In the genomic region with DNA sequence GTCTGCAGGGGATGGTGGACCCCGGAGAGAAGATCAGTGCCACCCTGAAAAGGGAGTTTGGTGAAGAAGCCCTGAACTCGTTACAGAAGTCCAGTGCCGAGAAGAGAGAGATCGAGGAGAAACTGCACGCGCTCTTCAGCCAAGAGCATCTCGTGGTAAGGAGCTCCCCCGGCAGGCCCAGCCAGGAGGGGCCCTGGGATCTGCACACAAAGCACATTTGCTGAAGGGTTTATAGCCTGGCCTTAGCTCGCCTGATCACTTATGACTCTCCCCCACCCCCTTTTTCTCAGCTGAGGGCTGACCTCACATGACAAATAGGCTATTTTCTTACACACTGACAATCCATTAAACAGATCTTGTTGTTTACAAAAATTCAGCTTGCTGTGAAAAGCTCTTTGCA, we compare ENCODE assay signal across 23 mouse cellular contexts. TPM values are rescaled to one million over a fixed set of nuclear protein-coding genes. Genes with fewer than 3 reads are reported as not detected.
DNase-seq lines count a peak whose midpoint lies in the region; ATAC-seq and TF ChIP-seq lines count a peak whose summit lies in the region.
"Had no signal": no experiment of that assay in that cellular context is flagged by ENCODE, and none has a peak within 500 bp of the region (broad histone marks: within the 10 kb centered on the region; RNA-seq: fewer than 3 reads in every experiment).

No protein-coding gene starts in this region.

- H3K4me1 ChIP-seq in cortical plate, adult 2 months (ENCODE audit: control insufficient read depth, insufficient read depth, low read length) = peaks cover 2% of the 10 kb centered on the region
- peaks cover 7% of the 10 kb centered on the region; the same call in 1 of the 2 replicates for H3K4me1 ChIP-seq in neural tube, embryonic 15.5 days
- H3K4me1 ChIP-seq: embryonic facial prominence, embryonic 15.5 days; forebrain, embryonic 12.5 days; heart, embryonic 13.5 days; limb, embryonic 12.5 days; lung, embryonic 15.5 days had no signal

- no peaks in the 10 kb centered on the region for H3K9me3 ChIP-seq in neural tube, embryonic 15.5 days (replicated peaks)
- H3K9me3 ChIP-seq: embryonic facial prominence, embryonic 15.5 days; forebrain, embryonic 12.5 days; heart, embryonic 13.5 days; limb, embryonic 12.5 days; lung, embryonic 15.5 days had no signal

- TF ChIP-seq CTCF in layer of hippocampus, adult 2 months (conservative IDR thresholded peaks at IDR 0.05) = peak; percentile 28
- no peak for TF ChIP-seq CTCF in cortical plate, adult 2 months (IDR thresholded peaks at IDR 0.05; ENCODE audit: extremely low read depth, insufficient read depth, low read length)

- TF ChIP-seq POLR2A in cortical plate, adult 2 months (IDR thresholded peaks at IDR 0.05; ENCODE audit: extremely low read depth, insufficient read depth, low read length) = no peak

- ATAC-seq in neural tube, embryonic 15.5 days (ENCODE audit: low FRiP score) = peak; percentile 69; the same call in 1 of the 2 replicates
- ATAC-seq: midbrain, embryonic 16.5 days had no signal

- DNase-seq in heart, adult 11 months = peak; percentile 83
- no peak for DNase-seq in heart, adult 9 months (ENCODE audit: low spot score in 2 of 2)
- DNase-seq in layer of hippocampus, adult 2 months (ENCODE audit: low spot score in 2 of 2) = peak in 1 of 2 experiments; percentile 21
- DNase-seq in layer of hippocampus, adult 18-20 months (ENCODE audit: low spot score in 2 of 2) = no peak
- no peak for DNase-seq in cerebellum, adult 11 months
- DNase-seq in spleen, adult 18-20 months = no peak
- DNase-seq: adrenal gland, postnatal 10 days; cerebellum, adult 8-10 months; heart, postnatal 4 days; thymus, adult 2 months had no signal

- no peak overlapping the region for H3K4me3 ChIP-seq in layer of hippocampus, adult 2 months
- H3K4me3 ChIP-seq in cortical plate, adult 2 months (ENCODE audit: insufficient read depth, low read length) = no peak overlapping the region
- H3K4me3 ChIP-seq in neural tube, embryonic 15.5 days (replicated peaks) = no peak overlapping the region
- H3K4me3 ChIP-seq: embryonic facial prominence, embryonic 15.5 days; forebrain, embryonic 12.5 days; heart, embryonic 13.5 days; limb, embryonic 12.5 days; lung, embryonic 15.5 days had no signal

- peaks cover 36% of the 10 kb centered on the region for H3K36me3 ChIP-seq in neural tube, embryonic 15.5 days

- 39% methylated on average over 9 of the region's 9 CpGs for WGBS in neural tube, embryonic 15.5 days

- peak overlapping the region; percentile 84 for H3K27ac ChIP-seq in layer of hippocampus, adult 2 months
- peak overlapping the region; percentile 81 for H3K27ac ChIP-seq in cortical plate, adult 2 months (ENCODE audit: insufficient read depth, low read length)
- 0 out of 2 replicates have a peak overlapping the region, but pooled peaks have one; percentile 18 for H3K27ac ChIP-seq in neural tube, embryonic 15.5 days (replicated peaks)
- H3K27ac ChIP-seq: embryonic facial prominence, embryonic 15.5 days; forebrain, embryonic 12.5 days; heart, embryonic 13.5 days; limb, embryonic 12.5 days; lung, embryonic 15.5 days had no signal

- H3K9ac ChIP-seq in neural tube, embryonic 15.5 days (replicated peaks) = no peak overlapping the region
- H3K9ac ChIP-seq: embryonic facial prominence, embryonic 15.5 days; forebrain, embryonic 12.5 days; heart, embryonic 13.5 days; limb, embryonic 12.5 days; lung, embryonic 15.5 days had no signal

- no peaks in the 10 kb centered on the region for H3K27me3 ChIP-seq in neural tube, embryonic 15.5 days (replicated peaks)
- H3K27me3 ChIP-seq: CH12.LX; embryonic facial prominence, embryonic 15.5 days; forebrain, embryonic 12.5 days; heart, embryonic 13.5 days; limb, embryonic 12.5 days; lung, embryonic 15.5 days had no signal

- H3K4me2 ChIP-seq in neural tube, embryonic 15.5 days = no peak overlapping the region
- H3K4me2 ChIP-seq: embryonic facial prominence, embryonic 15.5 days; forebrain, embryonic 12.5 days; heart, embryonic 13.5 days; limb, embryonic 12.5 days; lung, embryonic 15.5 days had no signal

RNA-seq across cellular contexts. Expression of a gene that starts 13.5 kb away (rescaled TPM):
- 10 to 100 TPM; 66.4 to 71.5 TPM for total RNA-seq in layer of hippocampus, adult 2 months (2021)
- 10 to 100 TPM; 76.8 to 77.4 TPM for total RNA-seq in layer of hippocampus, adult 18-20 months (2021)
- 75.7 and 82.3 TPM in 2 replicates for polyA plus RNA-seq in cortical plate, adult 2 months (2012; rRNA removed)
- 73.0 and 73.2 TPM in 2 replicates for polyA plus RNA-seq in neural tube, embryonic 15.5 days (2015; fragmentation: Nextera tagmentation; extraction: Ambion mirVana)

RNA-seq across cellular contexts. Expression of a gene that starts 17.8 kb away (rescaled TPM):
- not detected for total RNA-seq in layer of hippocampus, adult 2 months (2021)
- total RNA-seq in layer of hippocampus, adult 18-20 months (2021) = not detected
- 0.25 TPM in 1 of 2 replicates, not detected in the other for polyA plus RNA-seq in cortical plate, adult 2 months (2012; rRNA removed)
- not detected in 2 replicates for polyA plus RNA-seq in neural tube, embryonic 15.5 days (2015; fragmentation: Nextera tagmentation; extraction: Ambion mirVana)
- total RNA-seq: adrenal gland, postnatal 10 days; CH12.LX; gastrocnemius, postnatal 4 days; heart, postnatal 4 days; megakaryocyte progenitor cell, adult 5-6 weeks; neutrophil, adult 5-6 weeks had no signal
- polyA plus RNA-seq: forebrain, embryonic 12.5 days; heart, embryonic 13.5 days; large intestine, adult 2 months; limb, embryonic 12.5 days; midbrain, embryonic 16.5 days; thymus, adult 2 months had no signal

RNA-seq across cellular contexts. Expression of a gene that starts 37.9 kb away (rescaled TPM):
- 10 to 100 TPM; 48.0 to 53.9 TPM for total RNA-seq in layer of hippocampus, adult 2 months (2021)
- 10 to 100 TPM; 53.9 to 61.3 TPM for total RNA-seq in layer of hippocampus, adult 18-20 months (2021)
- polyA plus RNA-seq in cortical plate, adult 2 months (2012; rRNA removed) = 38.1 and 41.4 TPM in 2 replicates
- polyA plus RNA-seq in neural tube, embryonic 15.5 days (2015; fragmentation: Nextera tagmentation; extraction: Ambion mirVana) = 4.3 TPM in 2 replicates

RNA-seq across cellular contexts. Expression of a gene that starts 53.9 kb away (rescaled TPM):
- 1,000 to 10,000 TPM; 1,426 to 1,439 TPM for total RNA-seq in layer of hippocampus, adult 2 months (2021)
- total RNA-seq in layer of hippocampus, adult 18-20 months (2021) = 1,000 to 10,000 TPM; 1,467 to 1,533 TPM
- 1,820 and 1,861 TPM in 2 replicates for polyA plus RNA-seq in cortical plate, adult 2 months (2012; rRNA removed)
- polyA plus RNA-seq in neural tube, embryonic 15.5 days (2015; fragmentation: Nextera tagmentation; extraction: Ambion mirVana) = 479 and 515 TPM in 2 replicates
- total RNA-seq: CH12.LX; megakaryocyte progenitor cell, adult 5-6 weeks; neutrophil, adult 5-6 weeks had no signal

Comparison
In these comparisons a context has a peak if more than half of its experiments do, and no peak if none do; other contexts are left out.
1. H3K27ac ChIP-seq: peak in every context shown above with its lines; median percentile 84 in layer of hippocampus, adult 2 months; 81 in cortical plate, adult 2 months; 18 in neural tube, embryonic 15.5 days.